Mouse (Mus musculus) G1E-ER4 (cell line): ENCODE results near the gene Rfx5. TPM values are rescaled to one million over a fixed set of nuclear protein-coding genes. Genes with fewer than 3 reads are reported as not detected.
A peak's percentile ranks its signal among the peaks of the same experiment; 100 is the strongest.

Experiments used
- GATA1 ChIP-seq: IDR thresholded peaks from one replicate; pipeline ENCODE4 v1.8.0; 2012; ENCODE audit warnings: low read length, inconsistent platforms
- polyA plus RNA-seq: library from polyadenylated mRNA; stranded (reverse); fragments of >175 nt; gene quantifications from 2 replicates; pipeline ENCODE4 v1.2.3, GENCODE M21; 2012

Gene Rfx5
- polyA plus RNA-seq, 1 experiment: 12.5 TPM

- TF ChIP-seq GATA1: no peak
Measured at GRCm38 (mm10) chr3:94949645-94950044, 4.2 kb upstream of the Rfx5 start.

DNA sequence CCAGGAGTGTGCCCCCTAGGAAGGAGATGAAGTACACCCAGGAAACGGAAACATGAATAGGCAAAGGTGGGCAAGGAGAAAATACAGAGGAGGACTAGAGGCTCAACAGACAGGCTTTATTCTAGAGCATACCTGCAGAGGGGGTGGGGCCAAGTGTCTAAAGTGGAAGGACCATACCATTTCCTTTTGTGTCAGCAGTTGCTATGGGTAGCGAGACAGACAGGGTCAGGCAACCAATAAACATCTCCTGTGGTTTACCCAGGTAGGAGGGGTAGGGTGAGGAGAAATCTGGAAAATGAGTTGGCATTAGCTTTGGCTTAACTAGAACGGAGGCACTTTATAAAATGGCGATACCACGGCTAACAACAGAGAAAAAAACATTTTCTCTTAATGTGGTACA, 1.1 kb upstream of the Rfx5 start:
- no peak for TF ChIP-seq GATA1

- TF ChIP-seq GATA1: no peak
Measured at GRCm38 (mm10) chr3:94953384-94953763, 501 bp upstream of the Rfx5 start.

GRCm38 (mm10) chr3:94958295-94958694, 4.4 kb downstream of the Rfx5 start:
- TF ChIP-seq GATA1: no peak

GRCm38 (mm10) chr3:94959871-94960270, 6.0 kb downstream of the Rfx5 start:
- no peak for TF ChIP-seq GATA1

DNA sequence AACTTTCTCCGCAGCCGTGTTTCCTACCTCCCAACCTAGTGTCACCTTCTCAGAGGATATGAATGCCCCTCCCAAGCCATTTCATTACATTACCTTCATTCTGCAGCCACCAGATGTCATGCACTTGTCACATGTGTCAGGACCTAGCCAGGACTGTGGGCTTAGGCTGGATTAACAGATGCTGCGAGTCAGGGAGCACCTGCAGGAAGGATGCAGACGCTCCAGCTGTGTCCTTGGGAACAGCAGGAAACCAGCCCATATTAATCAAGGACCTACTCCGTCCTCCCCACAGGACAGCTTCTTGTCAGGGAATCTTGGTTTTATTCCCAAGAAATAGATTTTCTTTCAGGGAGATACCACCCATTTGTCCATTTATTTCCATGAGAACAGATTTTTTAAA, 6.4 kb downstream of the Rfx5 start:
- TF ChIP-seq GATA1: no peak

GRCm38 (mm10) chr3:94964989-94965388, 11.1 kb downstream of the Rfx5 start:
- TF ChIP-seq GATA1: no peak

- TF ChIP-seq GATA1: no peak
Measured at GRCm38 (mm10) chr3:94965878-94966277, 12.0 kb downstream of the Rfx5 start.

DNA sequence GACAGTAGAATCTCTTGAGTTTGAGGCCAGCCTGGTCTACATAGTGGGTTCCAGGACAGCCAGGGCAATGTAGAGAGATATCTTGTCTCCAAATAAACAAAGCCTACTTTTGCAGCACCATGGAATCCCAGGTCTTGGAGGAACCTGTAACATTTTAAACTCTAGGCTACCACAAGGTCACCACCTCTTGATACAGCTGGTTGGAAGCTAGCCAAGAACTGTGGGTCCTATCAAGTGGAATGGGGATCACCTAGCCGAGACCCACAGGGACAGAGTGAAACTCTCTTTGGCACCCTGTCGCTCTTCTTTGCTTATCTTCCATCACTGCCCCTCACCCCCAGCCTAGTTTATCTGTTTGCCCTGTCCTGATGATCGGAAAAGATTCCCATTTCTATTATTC, 18.7 kb downstream of the Rfx5 start:
- TF ChIP-seq GATA1: no peak

- TF ChIP-seq GATA1: no peak
Measured at GRCm38 (mm10) chr3:94973620-94974019, 19.7 kb downstream of the Rfx5 start.

DNA sequence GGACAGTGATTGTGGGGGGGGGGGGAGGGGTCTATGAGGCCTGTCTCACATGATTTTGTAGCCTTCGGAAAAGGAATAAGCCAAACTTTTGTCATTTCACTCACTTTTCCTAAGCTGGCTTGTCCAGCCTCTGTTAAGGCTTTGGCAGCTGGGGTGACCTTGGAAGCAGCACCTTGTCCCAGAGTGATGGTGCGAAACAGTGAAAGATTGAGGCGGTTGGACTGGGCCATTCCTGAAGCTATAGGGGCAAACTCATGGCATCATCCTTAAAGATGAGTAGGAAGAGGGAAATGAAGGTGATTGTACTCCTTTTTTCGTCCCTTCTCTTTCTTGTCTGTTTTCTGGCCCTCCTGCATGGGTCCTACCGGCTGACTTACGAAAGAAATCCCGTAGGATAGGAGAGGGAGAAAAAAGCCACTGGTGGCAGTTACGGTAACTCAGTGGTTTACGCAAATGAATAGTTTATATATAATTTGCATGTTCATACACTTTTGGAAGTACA, 20.2 kb downstream of the Rfx5 start:
- no peak for TF ChIP-seq GATA1

- no peak for TF ChIP-seq GATA1
Measured at GRCm38 (mm10) chr3:94974528-94975422, 20.9 kb downstream of the Rfx5 start, which contains the start of gene Pi4kb. Gene Pi4kb (plus strand): TSS chr3:94974731.

DNA sequence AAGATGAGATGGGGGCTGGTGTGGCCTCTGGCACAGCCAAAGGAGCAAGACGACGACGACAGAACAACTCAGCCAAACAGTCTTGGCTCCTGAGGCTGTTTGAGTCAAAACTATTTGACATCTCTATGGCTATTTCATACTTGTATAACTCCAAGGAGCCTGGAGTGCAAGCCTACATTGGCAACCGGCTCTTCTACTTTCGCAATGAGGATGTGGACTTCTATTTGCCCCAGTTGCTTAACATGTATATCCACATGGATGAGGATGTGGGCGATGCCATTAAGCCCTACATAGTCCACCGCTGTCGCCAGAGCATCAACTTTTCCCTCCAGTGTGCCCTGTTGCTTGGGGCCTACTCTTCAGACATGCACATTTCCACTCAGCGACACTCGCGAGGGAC, 30.4 kb downstream of the Rfx5 start:
- no peak for TF ChIP-seq GATA1

DNA sequence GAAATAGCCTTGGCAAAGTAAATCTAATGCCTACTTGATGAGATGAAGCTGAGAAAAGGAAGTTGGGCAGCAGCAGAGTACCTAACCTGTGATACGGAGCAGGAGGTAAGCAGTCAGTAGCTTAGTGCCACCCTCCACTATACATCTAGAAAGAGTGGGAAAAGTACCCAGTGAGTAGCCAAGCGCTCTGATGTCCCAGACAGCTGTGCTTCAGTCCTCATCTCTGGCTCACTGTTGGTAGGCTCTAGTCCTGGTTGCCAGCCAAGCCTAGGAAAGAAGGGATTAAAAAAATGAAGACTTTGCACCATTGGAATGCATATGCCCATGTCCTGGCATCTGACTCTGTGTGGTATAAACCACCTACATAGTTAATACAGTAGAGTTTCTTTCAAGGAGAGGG, 31.6 kb downstream of the Rfx5 start:
- TF ChIP-seq GATA1: no peak

- TF ChIP-seq GATA1: peak; percentile 42
Measured at GRCm38 (mm10) chr3:94987578-94987977, 33.7 kb downstream of the Rfx5 start.

DNA sequence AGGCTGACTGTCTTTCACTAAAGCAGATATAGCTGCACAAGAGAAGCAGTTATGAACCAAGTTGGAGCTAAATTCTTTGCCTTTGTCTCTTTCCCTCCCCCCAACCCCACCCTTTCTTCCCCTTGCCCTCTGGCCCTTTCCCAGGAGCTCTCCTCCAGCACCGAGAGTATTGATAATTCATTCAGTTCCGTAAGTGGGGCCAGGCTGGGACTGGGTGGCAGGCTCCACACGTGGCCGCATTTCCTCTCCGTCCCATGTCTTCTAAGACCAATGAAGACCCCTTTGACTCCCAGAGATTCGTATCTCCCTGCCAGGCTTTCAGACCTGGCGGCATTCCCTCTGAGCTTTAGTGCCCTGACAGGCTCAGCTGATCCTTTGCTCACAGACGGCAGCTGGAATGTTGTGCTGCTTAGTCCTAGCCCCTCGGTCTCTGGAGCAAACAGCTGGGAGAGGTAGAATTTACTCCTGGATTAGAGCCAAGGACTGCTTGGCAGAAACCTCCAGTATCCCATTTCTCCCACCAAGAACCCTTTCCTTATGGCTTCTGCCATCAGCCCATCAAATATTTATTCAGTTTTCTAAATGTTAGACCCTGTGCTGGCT, 35.4 kb downstream of the Rfx5 start:
- no peak for TF ChIP-seq GATA1

DNA sequence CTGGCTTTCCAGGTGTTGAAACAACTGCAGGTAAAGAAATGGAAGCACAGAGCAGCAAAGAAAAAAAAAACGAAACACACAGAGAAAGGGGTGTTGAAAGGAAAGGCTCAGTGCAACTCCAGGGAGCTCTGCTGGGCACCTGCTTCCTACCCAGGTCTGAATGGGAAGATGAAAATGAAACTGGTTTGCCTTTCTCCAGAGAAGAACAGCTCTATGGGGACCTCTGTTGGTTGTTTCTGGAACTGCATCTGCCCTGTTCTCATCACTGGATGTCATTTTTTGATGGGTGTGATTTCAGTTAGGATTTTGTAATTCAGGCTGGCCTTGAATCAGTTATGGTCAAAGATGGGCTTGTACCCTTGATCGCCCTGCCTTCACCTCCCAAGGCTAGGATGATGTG, 43.1 kb downstream of the Rfx5 start:
- no peak for TF ChIP-seq GATA1
